Mouse (Mus musculus): ENCODE data around the gene Kidins220. TPM values are rescaled to one million over a fixed set of nuclear protein-coding genes. Genes with fewer than 3 reads are reported as not detected.

Gene Kidins220
- total and polyA plus RNA-seq, 3 experiments = 41.6 to 68.4 (median 68.4) TPM

GRCm38 (mm10) chr12:25034338-25034953 is 59.7 kb downstream of the Kidins220 start:
- Histone ChIP-seq H3K36me3 (ENCODE audit: control insufficient read depth, insufficient read depth, low read length) (peaks cover 5% of the 10 kb centered on the region), H3K27me3 (ENCODE audit: control insufficient read depth, insufficient read depth, low read length) (no peaks in the 10 kb centered on the region), H3K9ac (ENCODE audit: low read depth, low read length) (no peak overlapping the region), H3K79me2 (replicated peaks; ENCODE audit: control insufficient read depth, insufficient read depth, low read length) (peaks cover 3% of the 10 kb centered on the region; the same call in 1 of the 2 replicates), H3K27ac (no peak overlapping the region), H3K4me3 (no peak overlapping the region), H3K4me1 (ENCODE audit: control insufficient read depth, insufficient read depth, low read length) (peaks cover 5% of the 10 kb centered on the region)
- no peak for DNase-seq
- WGBS = 54% methylated on average over 8 of the region's 8 CpGs
- TF ChIP-seq CTCF (IDR thresholded peaks at IDR 0.05) (no peak), EP300 (IDR thresholded peaks at IDR 0.05; ENCODE audit: insufficient read depth, low read depth, low read length) (no peak)
- intact Hi-C loops (cut with DNase I) = no loop called here

- intact Hi-C loops (cut with DNase I) = no loop called here
- H3K27ac ChIP-seq = no peak overlapping the region
- TF ChIP-seq CTCF (IDR thresholded peaks at IDR 0.05) = no peak
- no peak for TF ChIP-seq POLR2A (IDR thresholded peaks at IDR 0.05; ENCODE audit: insufficient read depth, low read depth, low read length)
- TF ChIP-seq EP300 (IDR thresholded peaks at IDR 0.05; ENCODE audit: insufficient read depth, low read depth, low read length) = no peak
- peaks cover 5% of the 10 kb centered on the region for H3K4me1 ChIP-seq (ENCODE audit: control insufficient read depth, insufficient read depth, low read length)
- H3K36me3 ChIP-seq (ENCODE audit: control insufficient read depth, insufficient read depth, low read length) = peaks cover 5% of the 10 kb centered on the region
- H3K9ac ChIP-seq (ENCODE audit: low read depth, low read length) = no peak overlapping the region
- WGBS = 80% methylated on average over 3 of the region's 3 CpGs
- peaks cover 3% of the 10 kb centered on the region; the same call in 1 of the 2 replicates for H3K79me2 ChIP-seq (replicated peaks; ENCODE audit: control insufficient read depth, insufficient read depth, low read length)
- no peaks in the 10 kb centered on the region for H3K27me3 ChIP-seq (ENCODE audit: control insufficient read depth, insufficient read depth, low read length)
- no peak for DNase-seq
- no peak overlapping the region for H3K4me3 ChIP-seq
Measured at GRCm38 (mm10) chr12:25036024-25036423, 61.3 kb downstream of the Kidins220 start.

- TF ChIP-seq POLR2A (IDR thresholded peaks at IDR 0.05; ENCODE audit: insufficient read depth, low read depth, low read length) (no peak), CTCF (IDR thresholded peaks at IDR 0.05) (no peak), EP300 (IDR thresholded peaks at IDR 0.05; ENCODE audit: insufficient read depth, low read depth, low read length) (no peak)
- H3K9ac ChIP-seq (ENCODE audit: low read depth, low read length) = no peak overlapping the region
- no peak overlapping the region for H3K27ac ChIP-seq
- 98% methylated on average over 5 of the region's 5 CpGs for WGBS
- H3K4me3 ChIP-seq = no peak overlapping the region
- no peak for DNase-seq
- no peaks in the 10 kb centered on the region for H3K27me3 ChIP-seq (ENCODE audit: control insufficient read depth, insufficient read depth, low read length)
- H3K4me1 ChIP-seq (ENCODE audit: control insufficient read depth, insufficient read depth, low read length) = peaks cover 5% of the 10 kb centered on the region
- intact Hi-C loops (cut with DNase I) = no loop called here
- peaks cover 2% of the 10 kb centered on the region; the same call in 1 of the 2 replicates for H3K79me2 ChIP-seq (replicated peaks; ENCODE audit: control insufficient read depth, insufficient read depth, low read length)
- peaks cover 2% of the 10 kb centered on the region for H3K36me3 ChIP-seq (ENCODE audit: control insufficient read depth, insufficient read depth, low read length)
Measured at GRCm38 (mm10) chr12:25037222-25037621, 62.5 kb downstream of the Kidins220 start.

DNA sequence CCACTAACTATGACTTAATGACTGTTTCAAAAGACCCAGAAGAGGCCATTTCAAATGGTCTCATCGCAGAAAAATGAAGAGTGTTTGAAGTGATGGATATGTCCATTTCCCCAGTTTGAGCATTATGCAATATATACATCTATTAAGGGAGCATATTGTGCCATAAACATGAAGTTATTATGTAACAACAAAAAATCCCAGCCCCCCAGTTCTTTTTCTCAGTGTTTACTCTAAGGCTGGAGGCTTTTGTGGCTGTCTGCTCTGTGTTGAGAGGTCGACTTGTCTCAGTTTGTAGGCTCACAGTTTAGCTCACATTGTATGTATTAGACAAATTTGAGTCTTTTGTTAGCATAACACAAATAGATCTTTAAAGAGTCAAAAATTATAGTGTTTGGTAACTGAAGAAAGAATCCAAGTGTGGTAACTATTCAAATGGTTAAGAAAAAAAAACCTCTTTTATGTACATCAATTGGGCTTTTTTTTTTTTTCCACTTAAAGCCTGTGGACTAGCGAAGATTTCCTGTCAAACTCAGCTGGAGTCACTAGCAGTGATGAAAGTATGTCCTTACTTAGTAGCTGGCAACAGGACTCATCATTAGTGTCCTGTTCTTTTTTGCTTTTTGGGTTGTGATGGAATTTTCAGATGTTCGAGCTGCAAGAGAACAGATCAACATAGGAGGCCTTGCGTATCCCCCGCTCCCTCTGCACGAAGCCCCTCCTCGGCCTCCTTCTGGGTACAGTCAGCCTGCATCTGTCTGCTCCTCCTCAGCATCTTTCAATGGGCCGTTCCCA is 63.2 kb downstream of the Kidins220 start:
- no peak for TF ChIP-seq EP300 (IDR thresholded peaks at IDR 0.05; ENCODE audit: insufficient read depth, low read depth, low read length)
- no peak for TF ChIP-seq POLR2A (IDR thresholded peaks at IDR 0.05; ENCODE audit: insufficient read depth, low read depth, low read length)
- TF ChIP-seq CTCF (IDR thresholded peaks at IDR 0.05) = no peak
- no peak overlapping the region for H3K27ac ChIP-seq
- H3K4me3 ChIP-seq = no peak overlapping the region
- no peak overlapping the region for H3K9ac ChIP-seq (ENCODE audit: low read depth, low read length)
- H3K36me3 ChIP-seq (ENCODE audit: control insufficient read depth, insufficient read depth, low read length) = peaks cover 2% of the 10 kb centered on the region
- intact Hi-C loops (cut with DNase I) = no loop called here
- WGBS = 91% methylated on average over 9 of the region's 9 CpGs
- no peak for DNase-seq
- no peaks in the 10 kb centered on the region for H3K79me2 ChIP-seq (replicated peaks; ENCODE audit: control insufficient read depth, insufficient read depth, low read length)
- no peaks in the 10 kb centered on the region for H3K27me3 ChIP-seq (ENCODE audit: control insufficient read depth, insufficient read depth, low read length)
- H3K4me1 ChIP-seq (ENCODE audit: control insufficient read depth, insufficient read depth, low read length) = peaks cover 5% of the 10 kb centered on the region

- no peak overlapping the region for H3K4me3 ChIP-seq
- TF ChIP-seq EP300 (IDR thresholded peaks at IDR 0.05; ENCODE audit: insufficient read depth, low read depth, low read length) (no peak), CTCF (IDR thresholded peaks at IDR 0.05) (no peak), POLR2A (IDR thresholded peaks at IDR 0.05; ENCODE audit: insufficient read depth, low read depth, low read length) (no peak)
- H3K36me3 ChIP-seq (ENCODE audit: control insufficient read depth, insufficient read depth, low read length) = no peaks in the 10 kb centered on the region; the same call in none of the 2 replicates
- H3K9ac ChIP-seq (ENCODE audit: low read depth, low read length) = no peak overlapping the region
- no peak overlapping the region for H3K27ac ChIP-seq
- H3K4me1 ChIP-seq (ENCODE audit: control insufficient read depth, insufficient read depth, low read length) = no peaks in the 10 kb centered on the region
- 94% methylated on average over 2 of the region's 2 CpGs for WGBS
- no peaks in the 10 kb centered on the region for H3K27me3 ChIP-seq (ENCODE audit: control insufficient read depth, insufficient read depth, low read length)
- intact Hi-C loops (cut with DNase I) = no loop called here
- H3K79me2 ChIP-seq (replicated peaks; ENCODE audit: control insufficient read depth, insufficient read depth, low read length) = no peaks in the 10 kb centered on the region
- no peak for DNase-seq
Measured at GRCm38 (mm10) chr12:25044056-25044455, 69.3 kb downstream of the Kidins220 start.

DNA sequence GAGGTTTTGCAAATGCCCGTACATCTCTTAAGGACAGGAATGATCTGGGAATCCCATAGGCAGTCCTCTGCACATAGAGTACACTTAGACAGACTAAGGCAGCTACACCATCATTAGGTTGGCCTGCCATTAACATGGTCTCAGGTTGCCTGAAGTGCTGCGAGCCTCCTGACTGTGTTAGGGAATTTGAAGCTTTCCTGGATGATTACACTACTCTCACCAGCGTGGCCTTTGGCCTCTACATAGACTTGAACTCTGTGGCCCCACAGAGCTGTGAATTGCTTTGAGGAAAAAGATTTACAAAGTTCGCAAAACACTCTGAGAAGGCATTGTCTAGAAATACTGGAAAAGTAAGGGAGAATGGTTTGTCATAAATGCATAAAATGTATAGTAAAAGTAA is 69.9 kb downstream of the Kidins220 start:
- H3K36me3 ChIP-seq (ENCODE audit: control insufficient read depth, insufficient read depth, low read length) = no peaks in the 10 kb centered on the region; the same call in none of the 2 replicates
- no peak overlapping the region for H3K9ac ChIP-seq (ENCODE audit: low read depth, low read length)
- no peaks in the 10 kb centered on the region for H3K79me2 ChIP-seq (replicated peaks; ENCODE audit: control insufficient read depth, insufficient read depth, low read length)
- intact Hi-C loops (cut with DNase I) = no loop called here
- no peaks in the 10 kb centered on the region for H3K4me1 ChIP-seq (ENCODE audit: control insufficient read depth, insufficient read depth, low read length)
- WGBS = 93% methylated on average over 4 of the region's 4 CpGs
- no peak overlapping the region for H3K4me3 ChIP-seq
- no peak for DNase-seq
- no peak overlapping the region for H3K27ac ChIP-seq
- H3K27me3 ChIP-seq (ENCODE audit: control insufficient read depth, insufficient read depth, low read length) = no peaks in the 10 kb centered on the region
- no peak for TF ChIP-seq EP300 (IDR thresholded peaks at IDR 0.05; ENCODE audit: insufficient read depth, low read depth, low read length)
